Mouse (Mus musculus) C3H10T1/2 (cell line): Measurements from ENCODE around the gene 2310057M21Rik. TPM values are rescaled to one million over a fixed set of nuclear protein-coding genes. Genes with fewer than 3 reads are reported as not detected.

Experiments
- polyA plus RNA-seq, 2 experiments: library from polyadenylated mRNA; unstranded; fragments of >200 nt; fragmentation: generic; extraction: Trizol; gene quantifications; one replicate each; pipeline ENCODE4 v1.2.1; 2012; ENCODE audit warnings: missing spikeins in 2 of 2

The 2310057M21Rik gene
- 1 to 10 TPM; 1.1 to 3.5 TPM for polyA plus RNA-seq

DNA sequence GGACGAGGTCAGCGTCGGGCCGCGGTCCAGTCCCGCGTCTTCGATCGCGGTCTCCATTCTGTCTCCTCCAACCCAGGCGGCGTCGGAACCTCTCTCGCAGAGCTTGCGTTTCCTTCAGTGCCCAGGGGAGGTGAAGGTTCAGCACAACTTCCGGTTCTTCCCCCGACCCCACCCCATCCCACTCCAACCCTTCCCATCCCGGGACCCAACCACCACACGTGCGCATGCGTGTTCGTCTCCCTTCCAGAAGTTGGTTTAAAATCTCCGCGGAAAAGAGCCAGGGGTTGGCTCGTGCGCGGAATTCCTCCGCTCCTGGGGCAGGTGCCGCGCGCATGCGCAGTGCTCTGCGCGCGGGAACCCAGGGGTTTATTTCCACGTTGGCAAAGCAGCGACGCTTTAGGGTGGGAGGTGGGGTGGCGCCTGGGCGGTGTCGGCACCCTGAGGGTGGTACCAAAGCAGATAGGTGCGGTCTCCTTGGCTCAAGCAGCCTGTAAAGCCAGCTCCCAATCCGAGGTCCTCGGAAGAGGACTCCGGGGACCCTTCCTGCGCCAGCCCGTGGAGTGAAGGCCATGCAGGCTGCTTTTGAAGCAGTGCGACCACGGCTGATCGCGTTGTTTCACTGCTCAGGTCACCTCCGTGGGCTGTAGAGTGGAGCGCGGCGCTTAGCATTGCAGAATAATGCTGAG is at the start of gene 2310057M21Rik:
Gene 2310057M21Rik, minus strand, starts transcription at position 145 of the 686 bp plus-strand sequence.

GRCm38 (mm10) chr7:131410416-131411058 is 48.0 kb upstream of the 2310057M21Rik start, which contains the start of the genes Ikzf5 and Acadsb:
Gene Ikzf5 (minus strand): TSS chr7:131410521.
Gene Acadsb (plus strand): TSS chr7:131410601.

DNA sequence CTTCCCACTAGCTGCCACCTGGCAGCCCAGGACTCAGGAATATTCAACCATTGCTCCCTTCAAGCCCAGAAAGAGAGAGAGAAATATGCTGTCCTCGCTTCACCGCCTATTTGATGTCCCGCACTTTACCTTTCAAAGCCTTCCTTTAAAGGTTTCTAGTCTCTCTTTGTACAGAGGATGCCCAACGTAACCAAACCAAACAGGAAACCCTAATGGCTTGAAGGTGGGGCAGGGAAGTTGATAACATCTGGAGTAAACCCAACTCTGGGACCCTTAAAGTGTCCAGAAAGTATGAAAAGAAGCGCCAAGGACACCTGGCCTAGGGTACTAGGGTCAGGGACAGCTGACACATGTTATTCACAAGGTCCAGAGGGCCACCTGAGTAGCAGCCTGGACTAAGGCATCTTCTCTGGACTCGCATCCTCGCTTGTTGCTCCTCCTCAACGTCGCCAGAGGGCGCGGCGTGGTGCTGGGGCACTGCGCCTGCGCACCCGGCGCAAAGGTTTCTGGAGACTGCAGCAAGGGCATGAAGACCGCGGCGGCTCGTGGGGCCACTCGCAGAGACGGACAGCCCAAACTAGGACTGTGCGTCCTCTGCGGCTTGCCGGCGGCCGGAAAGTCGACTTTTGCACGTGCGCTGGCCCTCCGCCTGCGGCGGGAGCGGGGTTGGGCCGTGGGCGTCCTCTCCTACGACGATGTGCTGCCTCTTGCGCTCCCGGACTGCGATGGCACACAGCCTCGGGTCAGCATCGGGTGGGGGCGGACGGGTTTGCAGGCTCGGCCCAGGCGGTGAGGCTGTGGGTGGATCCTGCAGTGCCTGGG is 8.3 kb upstream of the 2310057M21Rik start, which contains the start of gene Pstk:
Gene Pstk, plus strand, starts transcription at position 494 of the 822 bp plus-strand sequence.

GRCm38 (mm10) chr7:131333564-131333963 is 29.0 kb downstream of the 2310057M21Rik start, which contains the start of gene Fam24a:
Gene Fam24a (plus strand): TSS chr7:131333864.

DNA sequence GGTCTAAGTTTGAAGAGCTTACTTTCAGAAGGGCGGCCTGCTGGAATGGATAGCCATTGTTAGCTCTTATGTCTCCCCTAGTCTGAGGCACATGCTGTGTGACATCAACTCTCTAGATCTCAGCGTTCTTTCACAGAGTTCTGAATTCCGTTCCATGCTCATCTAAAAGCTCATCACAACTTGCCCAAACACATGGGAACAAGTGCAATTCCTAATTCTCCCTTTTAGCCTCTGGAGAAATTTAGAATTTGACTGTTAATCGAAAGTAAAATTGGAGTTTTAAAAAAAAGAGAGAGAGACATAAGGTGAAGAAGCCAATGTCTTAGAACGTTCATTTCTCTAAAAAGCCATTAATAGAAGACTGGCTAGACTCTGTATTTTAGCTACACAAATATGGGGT is 33.1 kb downstream of the 2310057M21Rik start, which contains the start of gene Fam24b:
Gene Fam24b, minus strand, starts transcription at position 101 of the 400 bp plus-strand sequence.

GRCm38 (mm10) chr7:131322192-131322591 is 40.4 kb downstream of the 2310057M21Rik start, which contains the start of gene Cuzd1:
Gene Cuzd1 (minus strand): TSS chr7:131322292.

Other genes starting within 250 kb of the 2310057M21Rik start
- not detected for gene 4933402N03Rik, start 216.4 kb downstream of the 2310057M21Rik start, polyA plus RNA-seq
- gene 5430419D17Rik, start 188.4 kb downstream of the 2310057M21Rik start, polyA plus RNA-seq, result under 1 TPM; 0.01 to 0.02 TPM
- not detected for gene Cuzd1, start 40.5 kb downstream of the 2310057M21Rik start, polyA plus RNA-seq
- under 1 TPM in 1 of 2 experiments, not detected in 1; 0.15 TPM for gene Fam24b, start 33.2 kb downstream of the 2310057M21Rik start, polyA plus RNA-seq
- gene Fam24a, start 28.9 kb downstream of the 2310057M21Rik start, polyA plus RNA-seq, result not detected
- 10 to 100 TPM; 11.3 to 29.2 TPM for gene Pstk, start 8.4 kb upstream of the 2310057M21Rik start, polyA plus RNA-seq
- 1 to 10 TPM; 2.3 to 3.4 TPM for gene Ikzf5, start 47.8 kb upstream of the 2310057M21Rik start, polyA plus RNA-seq
- gene Acadsb, start 47.8 kb upstream of the 2310057M21Rik start, polyA plus RNA-seq, result 10 to 100 TPM in 1 of 2 experiments, under 1 TPM in 1; 0.60 to 17.5 TPM
- not detected for gene Hmx3, start 180.1 kb upstream of the 2310057M21Rik start, polyA plus RNA-seq
- 1 to 10 TPM; 1.7 to 2.1 TPM for gene Hmx2, start 186.0 kb upstream of the 2310057M21Rik start, polyA plus RNA-seq
- gene Bub3, start 197.5 kb upstream of the 2310057M21Rik start, polyA plus RNA-seq, result 100 to 1,000 TPM in 1 of 2 experiments, 10 to 100 TPM in 1; 74.7 to 108 TPM